Mouse (Mus musculus) skeletal muscle tissue, postnatal 0 days (tissue): ENCODE data around the gene Mthfd1l. TPM values are rescaled to one million over a fixed set of nuclear protein-coding genes. Genes with fewer than 3 reads are reported as not detected.

ENCODE experiments used
- polyA plus RNA-seq: library from polyadenylated mRNA; unstranded; fragments of >200 nt; fragmentation: Nextera tagmentation; extraction: Ambion mirVana; gene quantifications from 2 replicates; pipeline ENCODE4 v1.2.1, GENCODE M21; 2015

The Mthfd1l gene
- 2.9 and 3.6 TPM in 2 replicates for polyA plus RNA-seq

DNA sequence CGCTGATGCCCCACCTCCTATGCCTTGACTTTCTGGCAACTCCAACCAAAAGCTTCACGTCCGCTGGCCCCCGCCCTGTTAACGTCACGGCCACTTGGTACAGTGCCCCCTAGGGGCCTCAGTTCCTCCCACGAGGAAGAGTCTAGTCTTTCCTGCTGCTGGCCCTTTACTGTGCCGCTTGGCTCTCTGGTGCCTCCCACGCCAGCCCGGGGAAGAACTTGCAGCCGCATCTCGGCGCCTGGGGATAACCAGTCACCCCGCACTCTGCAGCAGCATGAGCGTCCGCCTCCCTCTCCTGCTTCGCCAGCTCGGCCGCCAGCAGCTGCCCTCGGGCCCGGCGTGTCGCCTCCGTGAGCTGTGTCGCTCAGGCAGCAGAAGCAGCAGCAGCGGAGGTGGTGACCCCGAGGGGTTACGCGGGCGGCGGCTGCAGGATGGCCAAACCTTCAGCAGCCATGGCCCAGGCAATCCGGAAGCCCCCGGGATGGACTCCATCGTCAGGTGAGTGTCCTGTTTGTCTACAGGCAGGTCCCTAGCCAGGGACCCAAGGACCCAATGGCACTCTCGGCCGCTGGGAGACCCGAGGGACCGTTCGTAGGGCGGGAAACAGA is at the start of gene Mthfd1l:
TSS of gene Mthfd1l (plus strand) at position 138 of the 608 bp plus-strand sequence.

Other genes starting within 250 kb of the Mthfd1l start
- gene Plekhg1, start 232.8 kb upstream of the Mthfd1l start, polyA plus RNA-seq, result 3.7 and 4.6 TPM in 2 replicates